ENCODE assay signal across 35 mouse cellular contexts in the genomic region with DNA sequence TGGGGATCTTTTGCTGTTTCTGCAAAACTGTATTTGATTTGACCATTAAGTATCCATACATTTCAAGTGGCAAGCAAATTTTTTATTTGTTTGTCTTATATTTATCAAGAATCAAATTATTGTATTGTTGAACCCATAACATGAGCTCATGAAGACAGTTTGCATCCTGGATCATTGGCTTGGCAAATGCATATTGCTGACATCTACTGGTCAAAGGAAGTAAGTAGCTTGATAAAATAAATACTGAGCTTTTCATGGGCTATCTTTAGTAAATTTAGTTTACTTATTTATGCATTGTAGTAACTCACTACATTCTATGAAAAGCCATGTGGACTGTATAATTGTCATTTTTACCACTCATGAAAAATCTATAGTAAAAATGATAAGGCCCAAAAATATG. TPM values are rescaled to one million over a fixed set of nuclear protein-coding genes. Genes with fewer than 3 reads are reported as not detected.
DNase-seq lines count a peak whose midpoint lies in the region; ATAC-seq and TF ChIP-seq lines count a peak whose summit lies in the region.
"Had no signal": no experiment of that assay in that cellular context is flagged by ENCODE, and none has a peak within 500 bp of the region (broad histone marks: within the 10 kb centered on the region; RNA-seq: fewer than 3 reads in every experiment).

No protein-coding gene starts in this region.

- no peak for TF ChIP-seq POLR2A in brain, embryonic 14.5 days (IDR thresholded peaks at IDR 0.05; ENCODE audit: borderline replicate concordance, extremely low read depth, insufficient read depth, insufficient read length, poor library complexity, severe bottlenecking)

- no peak overlapping the region for H3K9ac ChIP-seq in hindbrain, postnatal 0 days (replicated peaks; ENCODE audit: low read length)
- no peak overlapping the region for H3K9ac ChIP-seq in hindbrain, embryonic 11.5 days (ENCODE audit: low read depth, low read length)
- H3K9ac ChIP-seq in midbrain, embryonic 14.5 days (replicated peaks; ENCODE audit: low read length) = no peak overlapping the region
- H3K9ac ChIP-seq in midbrain, embryonic 13.5 days (replicated peaks) = no peak overlapping the region
- H3K9ac ChIP-seq: heart, embryonic 15.5 days; hindbrain, embryonic 15.5 days; kidney, embryonic 15.5 days; limb, embryonic 12.5 days; liver, postnatal 0 days; midbrain, embryonic 15.5 days; neural tube, embryonic 13.5 days had no signal

- no peak overlapping the region for H3K4me3 ChIP-seq in hindbrain, postnatal 0 days (ENCODE audit: low read length)
- H3K4me3 ChIP-seq in hindbrain, embryonic 11.5 days (ENCODE audit: low read depth, low read length) = no peak overlapping the region
- H3K4me3 ChIP-seq in midbrain, embryonic 14.5 days (replicated peaks; ENCODE audit: low read depth, low read length) = no peak overlapping the region
- H3K4me3 ChIP-seq in midbrain, embryonic 13.5 days (replicated peaks) = no peak overlapping the region
- no peak overlapping the region for H3K4me3 ChIP-seq in E14TG2a.4 (replicated peaks; ENCODE audit: low read length)
- H3K4me3 ChIP-seq: heart, embryonic 15.5 days; hindbrain, embryonic 15.5 days; kidney, embryonic 15.5 days; limb, embryonic 12.5 days; midbrain, embryonic 15.5 days; myocyte; neural tube, embryonic 13.5 days had no signal

- H3K4me2 ChIP-seq in hindbrain, postnatal 0 days (ENCODE audit: low read depth, low read length) = no peak overlapping the region
- no peak overlapping the region for H3K4me2 ChIP-seq in hindbrain, embryonic 11.5 days (replicated peaks; ENCODE audit: low read depth, low read length)
- no peak overlapping the region for H3K4me2 ChIP-seq in midbrain, embryonic 14.5 days (ENCODE audit: low read length)
- no peak overlapping the region for H3K4me2 ChIP-seq in midbrain, embryonic 13.5 days (replicated peaks)
- H3K4me2 ChIP-seq: heart, embryonic 15.5 days; hindbrain, embryonic 15.5 days; kidney, embryonic 15.5 days; limb, embryonic 12.5 days; liver, embryonic 11.5 days; midbrain, embryonic 15.5 days; neural tube, embryonic 13.5 days had no signal

- TF ChIP-seq CTCF in hindbrain, postnatal 0 days (IDR thresholded peaks at IDR 0.05; ENCODE audit: low read depth) = peak; percentile 49
- TF ChIP-seq CTCF in E14TG2a.4 (conservative IDR thresholded peaks at IDR 0.05; ENCODE audit: low read length) = peak; percentile 16; the same call in 1 of the 2 replicates
- TF ChIP-seq CTCF in brain, embryonic 14.5 days (IDR thresholded peaks at IDR 0.05; ENCODE audit: borderline replicate concordance, extremely low read depth, insufficient read depth, insufficient read length) = no peak

- H3K27me3 ChIP-seq in hindbrain, postnatal 0 days (ENCODE audit: insufficient read depth, low read length) = no peaks in the 10 kb centered on the region
- no peaks in the 10 kb centered on the region for H3K27me3 ChIP-seq in hindbrain, embryonic 11.5 days (ENCODE audit: control insufficient read depth, insufficient read depth, low read length)
- no peaks in the 10 kb centered on the region for H3K27me3 ChIP-seq in midbrain, embryonic 14.5 days (ENCODE audit: control insufficient read depth, insufficient read depth, low read length)
- no peaks in the 10 kb centered on the region for H3K27me3 ChIP-seq in midbrain, embryonic 13.5 days
- H3K27me3 ChIP-seq in E14TG2a.4 (ENCODE audit: insufficient read depth, low read length) = no peaks in the 10 kb centered on the region
- H3K27me3 ChIP-seq: heart, embryonic 15.5 days; hindbrain, embryonic 15.5 days; kidney, embryonic 15.5 days; limb, embryonic 12.5 days; midbrain, embryonic 15.5 days; neural tube, embryonic 13.5 days; Patski had no signal

- ATAC-seq in hindbrain, postnatal 0 days = no peak
- ATAC-seq in hindbrain, embryonic 11.5 days (ENCODE audit: low FRiP score) = no peak
- ATAC-seq in midbrain, embryonic 14.5 days (ENCODE audit: low FRiP score, low TSS enrichment) = no peak
- ATAC-seq in midbrain, embryonic 13.5 days = no peak
- ATAC-seq: intestine, embryonic 16.5 days; liver, postnatal 0 days; midbrain, embryonic 15.5 days; Patski had no signal

- H3K27ac ChIP-seq in hindbrain, postnatal 0 days = no peak overlapping the region
- no peak overlapping the region for H3K27ac ChIP-seq in hindbrain, embryonic 11.5 days (ENCODE audit: low read depth, low read length)
- no peak overlapping the region for H3K27ac ChIP-seq in midbrain, embryonic 14.5 days (replicated peaks; ENCODE audit: low read depth, low read length)
- no peak overlapping the region for H3K27ac ChIP-seq in midbrain, embryonic 13.5 days
- H3K27ac ChIP-seq: heart, embryonic 15.5 days; hindbrain, embryonic 15.5 days; kidney, embryonic 15.5 days; limb, embryonic 12.5 days; midbrain, embryonic 15.5 days; neural tube, embryonic 13.5 days had no signal

- H3K36me3 ChIP-seq in hindbrain, postnatal 0 days (ENCODE audit: insufficient read depth, low read length) = no peaks in the 10 kb centered on the region
- no peaks in the 10 kb centered on the region for H3K36me3 ChIP-seq in hindbrain, embryonic 11.5 days (ENCODE audit: control insufficient read depth, insufficient read depth, low read length)
- H3K36me3 ChIP-seq in midbrain, embryonic 14.5 days (ENCODE audit: control insufficient read depth, insufficient read depth, low read length) = no peaks in the 10 kb centered on the region
- H3K36me3 ChIP-seq in midbrain, embryonic 13.5 days = no peaks in the 10 kb centered on the region
- no peaks in the 10 kb centered on the region for H3K36me3 ChIP-seq in E14TG2a.4 (ENCODE audit: insufficient read depth, low read length)
- H3K36me3 ChIP-seq: heart, embryonic 15.5 days; hindbrain, embryonic 15.5 days; kidney, embryonic 15.5 days; limb, embryonic 12.5 days; midbrain, embryonic 15.5 days; neural tube, embryonic 13.5 days had no signal

- DNase-seq in hindbrain, postnatal 0 days (ENCODE audit: low spot score) = peak; percentile 30
- no peak for DNase-seq in hindbrain, embryonic 11.5 days (ENCODE audit: low spot score)
- DNase-seq in midbrain, embryonic 14.5 days = peak; percentile 13
- DNase-seq in brain, embryonic 14.5 days (ENCODE audit: low read depth) = peak; percentile 16
- no peak for DNase-seq in kidney, postnatal 36 days
- DNase-seq: adrenal gland, adult 2 months; cerebellum, adult 18-20 months; cerebellum, postnatal 25 days; heart, postnatal 4 days; liver, postnatal 0 days; lung, postnatal 10 days; thymus, adult 2 months; thymus, postnatal 4 days had no signal

- no peaks in the 10 kb centered on the region for H3K4me1 ChIP-seq in hindbrain, postnatal 0 days (ENCODE audit: insufficient read depth, low read length)
- H3K4me1 ChIP-seq in hindbrain, embryonic 11.5 days (replicated peaks; ENCODE audit: control insufficient read depth, insufficient read depth, low read length) = no peaks in the 10 kb centered on the region
- no peaks in the 10 kb centered on the region for H3K4me1 ChIP-seq in midbrain, embryonic 14.5 days (ENCODE audit: control insufficient read depth, insufficient read depth, low read length)
- H3K4me1 ChIP-seq in midbrain, embryonic 13.5 days (replicated peaks) = no peaks in the 10 kb centered on the region
- H3K4me1 ChIP-seq in E14TG2a.4 (replicated peaks; ENCODE audit: low read depth, low read length) = no peaks in the 10 kb centered on the region
- H3K4me1 ChIP-seq: heart, embryonic 15.5 days; hindbrain, embryonic 15.5 days; kidney, embryonic 15.5 days; limb, embryonic 12.5 days; midbrain, embryonic 15.5 days; neural tube, embryonic 13.5 days had no signal

- no peaks in the 10 kb centered on the region for H3K9me3 ChIP-seq in hindbrain, postnatal 0 days (ENCODE audit: low read length)
- H3K9me3 ChIP-seq in hindbrain, embryonic 11.5 days (ENCODE audit: control insufficient read depth, low read length) = no peaks in the 10 kb centered on the region
- no peaks in the 10 kb centered on the region for H3K9me3 ChIP-seq in midbrain, embryonic 14.5 days (ENCODE audit: control insufficient read depth, low read length)
- H3K9me3 ChIP-seq in midbrain, embryonic 13.5 days = no peaks in the 10 kb centered on the region
- no peaks in the 10 kb centered on the region for H3K9me3 ChIP-seq in E14TG2a.4 (ENCODE audit: low read length)
- H3K9me3 ChIP-seq: heart, embryonic 15.5 days; hindbrain, embryonic 15.5 days; kidney, embryonic 15.5 days; limb, embryonic 12.5 days; midbrain, embryonic 15.5 days; neural tube, embryonic 13.5 days had no signal

RNA-seq across cellular contexts. Expression of a gene that starts 5.3 kb away (rescaled TPM):
- total RNA-seq in hindbrain, postnatal 0 days (2014; rRNA removed) = not detected in 2 replicates
- polyA plus RNA-seq in hindbrain, postnatal 0 days (2015; fragmentation: Nextera tagmentation; extraction: Ambion mirVana) = not detected in 2 replicates
- not detected in 2 replicates for polyA plus RNA-seq in hindbrain, embryonic 11.5 days (2014; fragmentation: Nextera tagmentation; extraction: Ambion mirVana)
- polyA plus RNA-seq in midbrain, embryonic 14.5 days (2014; fragmentation: Nextera tagmentation; extraction: Ambion mirVana) = not detected in 2 replicates
- polyA plus RNA-seq in midbrain, embryonic 13.5 days (2015; fragmentation: Nextera tagmentation; extraction: Ambion mirVana) = not detected in 2 replicates
- not detected in 2 replicates for polyA plus RNA-seq in brain, embryonic 14.5 days (2012; rRNA removed)
- total RNA-seq: adrenal gland, adult 2 months; adrenal gland, postnatal 4 days; gastrocnemius, adult 18-20 months; gastrocnemius, postnatal 4 days; heart, postnatal 4 days; layer of hippocampus, postnatal 25 days; left cerebral cortex, postnatal 14 days; megakaryocyte, adult 5-6 weeks had no signal
- polyA plus RNA-seq: adrenal gland, adult 2 months; embryonic facial prominence, embryonic 14.5 days; heart, embryonic 15.5 days; hindbrain, embryonic 15.5 days; intestine, embryonic 16.5 days; kidney, embryonic 15.5 days; large intestine, adult 2 months; limb, embryonic 12.5 days; liver, embryonic 11.5 days; liver, postnatal 0 days; midbrain, embryonic 15.5 days; myocyte; neural tube, embryonic 13.5 days; Patski; small intestine, adult 2 months; stomach, embryonic 16.5 days; thymus, adult 2 months had no signal

RNA-seq across cellular contexts. Expression of a gene that starts 7.8 kb away (rescaled TPM):
- total RNA-seq in hindbrain, postnatal 0 days (2014; rRNA removed) = not detected in 2 replicates
- not detected in 2 replicates for polyA plus RNA-seq in hindbrain, postnatal 0 days (2015; fragmentation: Nextera tagmentation; extraction: Ambion mirVana)
- polyA plus RNA-seq in hindbrain, embryonic 11.5 days (2014; fragmentation: Nextera tagmentation; extraction: Ambion mirVana) = not detected in 2 replicates
- polyA plus RNA-seq in midbrain, embryonic 14.5 days (2014; fragmentation: Nextera tagmentation; extraction: Ambion mirVana) = not detected in 2 replicates
- polyA plus RNA-seq in midbrain, embryonic 13.5 days (2015; fragmentation: Nextera tagmentation; extraction: Ambion mirVana) = not detected in 2 replicates
- not detected in 2 replicates for polyA plus RNA-seq in brain, embryonic 14.5 days (2012; rRNA removed)
- total RNA-seq: adrenal gland, adult 2 months; adrenal gland, postnatal 4 days; gastrocnemius, adult 18-20 months; gastrocnemius, postnatal 4 days; heart, postnatal 4 days; layer of hippocampus, postnatal 25 days; left cerebral cortex, postnatal 14 days; megakaryocyte, adult 5-6 weeks had no signal
- polyA plus RNA-seq: adrenal gland, adult 2 months; embryonic facial prominence, embryonic 14.5 days; heart, embryonic 15.5 days; hindbrain, embryonic 15.5 days; intestine, embryonic 16.5 days; kidney, embryonic 15.5 days; large intestine, adult 2 months; limb, embryonic 12.5 days; liver, embryonic 11.5 days; liver, postnatal 0 days; midbrain, embryonic 15.5 days; myocyte; neural tube, embryonic 13.5 days; Patski; small intestine, adult 2 months; stomach, embryonic 16.5 days; thymus, adult 2 months had no signal

RNA-seq across cellular contexts. Expression of a gene that starts 22.1 kb away (rescaled TPM):
- not detected in 2 replicates for total RNA-seq in hindbrain, postnatal 0 days (2014; rRNA removed)
- not detected in 2 replicates for polyA plus RNA-seq in hindbrain, postnatal 0 days (2015; fragmentation: Nextera tagmentation; extraction: Ambion mirVana)
- not detected in 2 replicates for polyA plus RNA-seq in hindbrain, embryonic 11.5 days (2014; fragmentation: Nextera tagmentation; extraction: Ambion mirVana)
- not detected in 2 replicates for polyA plus RNA-seq in midbrain, embryonic 14.5 days (2014; fragmentation: Nextera tagmentation; extraction: Ambion mirVana)
- not detected in 2 replicates for polyA plus RNA-seq in midbrain, embryonic 13.5 days (2015; fragmentation: Nextera tagmentation; extraction: Ambion mirVana)
- polyA plus RNA-seq in brain, embryonic 14.5 days (2012; rRNA removed) = not detected in 2 replicates
- total RNA-seq: adrenal gland, adult 2 months; adrenal gland, postnatal 4 days; gastrocnemius, adult 18-20 months; gastrocnemius, postnatal 4 days; heart, postnatal 4 days; layer of hippocampus, postnatal 25 days; left cerebral cortex, postnatal 14 days; megakaryocyte, adult 5-6 weeks had no signal
- polyA plus RNA-seq: adrenal gland, adult 2 months; heart, embryonic 15.5 days; hindbrain, embryonic 15.5 days; intestine, embryonic 16.5 days; kidney, embryonic 15.5 days; large intestine, adult 2 months; limb, embryonic 12.5 days; liver, embryonic 11.5 days; liver, postnatal 0 days; midbrain, embryonic 15.5 days; myocyte; neural tube, embryonic 13.5 days; Patski; small intestine, adult 2 months; stomach, embryonic 16.5 days had no signal

RNA-seq across cellular contexts. Expression of a gene that starts 26.5 kb away (rescaled TPM):
- total RNA-seq in hindbrain, postnatal 0 days (2014; rRNA removed) = not detected in 2 replicates
- polyA plus RNA-seq in hindbrain, postnatal 0 days (2015; fragmentation: Nextera tagmentation; extraction: Ambion mirVana) = not detected in 2 replicates
- polyA plus RNA-seq in hindbrain, embryonic 11.5 days (2014; fragmentation: Nextera tagmentation; extraction: Ambion mirVana) = not detected in 2 replicates
- polyA plus RNA-seq in midbrain, embryonic 14.5 days (2014; fragmentation: Nextera tagmentation; extraction: Ambion mirVana) = not detected in 2 replicates
- polyA plus RNA-seq in midbrain, embryonic 13.5 days (2015; fragmentation: Nextera tagmentation; extraction: Ambion mirVana) = not detected in 2 replicates
- not detected in 2 replicates for polyA plus RNA-seq in brain, embryonic 14.5 days (2012; rRNA removed)
- total RNA-seq: adrenal gland, adult 2 months; adrenal gland, postnatal 4 days; gastrocnemius, adult 18-20 months; gastrocnemius, postnatal 4 days; heart, postnatal 4 days; layer of hippocampus, postnatal 25 days; left cerebral cortex, postnatal 14 days; megakaryocyte, adult 5-6 weeks had no signal
- polyA plus RNA-seq: adrenal gland, adult 2 months; embryonic facial prominence, embryonic 14.5 days; heart, embryonic 15.5 days; hindbrain, embryonic 15.5 days; intestine, embryonic 16.5 days; kidney, embryonic 15.5 days; large intestine, adult 2 months; limb, embryonic 12.5 days; liver, embryonic 11.5 days; liver, postnatal 0 days; midbrain, embryonic 15.5 days; myocyte; neural tube, embryonic 13.5 days; Patski; small intestine, adult 2 months; stomach, embryonic 16.5 days; thymus, adult 2 months had no signal

RNA-seq across cellular contexts. Expression of a gene that starts 30.7 kb away (rescaled TPM):
- not detected in 2 replicates for total RNA-seq in hindbrain, postnatal 0 days (2014; rRNA removed)
- polyA plus RNA-seq in hindbrain, postnatal 0 days (2015; fragmentation: Nextera tagmentation; extraction: Ambion mirVana) = not detected in 2 replicates
- not detected in 2 replicates for polyA plus RNA-seq in hindbrain, embryonic 11.5 days (2014; fragmentation: Nextera tagmentation; extraction: Ambion mirVana)
- polyA plus RNA-seq in midbrain, embryonic 14.5 days (2014; fragmentation: Nextera tagmentation; extraction: Ambion mirVana) = not detected in 2 replicates
- polyA plus RNA-seq in midbrain, embryonic 13.5 days (2015; fragmentation: Nextera tagmentation; extraction: Ambion mirVana) = not detected in 2 replicates
- not detected in 2 replicates for polyA plus RNA-seq in brain, embryonic 14.5 days (2012; rRNA removed)
- total RNA-seq: adrenal gland, adult 2 months; adrenal gland, postnatal 4 days; gastrocnemius, adult 18-20 months; gastrocnemius, postnatal 4 days; heart, postnatal 4 days; layer of hippocampus, postnatal 25 days; left cerebral cortex, postnatal 14 days; megakaryocyte, adult 5-6 weeks had no signal
- polyA plus RNA-seq: adrenal gland, adult 2 months; embryonic facial prominence, embryonic 14.5 days; heart, embryonic 15.5 days; hindbrain, embryonic 15.5 days; intestine, embryonic 16.5 days; kidney, embryonic 15.5 days; large intestine, adult 2 months; limb, embryonic 12.5 days; liver, embryonic 11.5 days; liver, postnatal 0 days; midbrain, embryonic 15.5 days; myocyte; neural tube, embryonic 13.5 days; Patski; small intestine, adult 2 months; stomach, embryonic 16.5 days; thymus, adult 2 months had no signal

Comparison
In these comparisons a context has a peak if more than half of its experiments do, and no peak if none do; other contexts are left out.
1. DNase-seq: peak in hindbrain, postnatal 0 days (single experiment), midbrain, embryonic 14.5 days (single experiment) and brain, embryonic 14.5 days (single experiment); none in hindbrain, embryonic 11.5 days (single experiment) and kidney, postnatal 36 days (0 of 2).